Mouse (Mus musculus) cortical plate, adult 2 months (tissue): Measurements from ENCODE around the gene Sdc3.

Experiments
- CTCF ChIP-seq: fragments of 200-500 bp; IDR thresholded peaks from 2 replicates; pipeline ENCODE4 v1.5.1; 2011; ENCODE audit warnings: mild to moderate bottlenecking, control low read depth, low read length; ENCODE audit not compliant: insufficient read depth; ENCODE audit errors: extremely low read depth
- POLR2A ChIP-seq: fragments of 200-500 bp; IDR thresholded peaks from 2 replicates; pipeline ENCODE4 v1.6.1; 2011; ENCODE audit warnings: mild to moderate bottlenecking, low read length, control low read depth; ENCODE audit not compliant: insufficient read depth; ENCODE audit errors: extremely low read depth

DNA sequence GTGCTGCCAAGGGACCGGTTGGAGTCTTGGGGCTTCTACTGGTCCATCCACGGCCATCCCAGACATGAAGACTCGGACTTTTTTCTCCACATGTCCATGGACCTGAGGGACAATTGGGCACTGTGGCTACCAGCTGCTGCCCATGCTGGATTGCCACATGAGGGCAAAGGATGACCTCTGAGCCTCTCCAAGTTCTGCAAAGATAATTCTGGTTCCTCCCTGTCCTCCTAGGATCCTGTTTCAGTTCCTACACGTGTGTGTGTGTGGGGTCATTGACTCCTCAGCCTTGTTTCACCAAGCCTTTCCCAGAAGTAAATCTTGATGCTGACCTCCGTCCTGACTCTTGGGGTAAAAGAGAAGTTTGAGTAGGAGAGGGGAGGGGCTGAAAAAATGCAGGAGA, 4.8 kb upstream of the Sdc3 start:
- TF ChIP-seq CTCF (no peak), POLR2A (no peak)
